Mouse (Mus musculus) hindbrain, embryonic 14.5 days (tissue): ENCODE results near the gene Jazf1. TPM values are rescaled to one million over a fixed set of nuclear protein-coding genes. Genes with fewer than 3 reads are reported as not detected.

ENCODE experiments used
- ATAC-seq: fragments of 200-750 bp; cut with Nextera tagmentation; 2 replicates; pipeline ENCODE4 v1.8.0; 2017; ENCODE audit warnings: moderate number of reproducible peaks, mild to moderate bottlenecking, moderate TSS enrichment, moderate library complexity; ENCODE audit not compliant: low FRiP score
- DNase-seq: peaks from one replicate; pipeline ENCODE4 v3.0.0-alpha.2; 2015; ENCODE audit warnings: low spot score
- H3K27ac ChIP-seq: fragments of 300-500 bp; sonication (generic); 2 replicates; pipeline ENCODE4 v1.5.1; 2014; ENCODE audit warnings: mild to moderate bottlenecking, moderate library complexity
- H3K27me3 ChIP-seq: fragments of 300-500 bp; sonication (generic); 2 replicates; pipeline ENCODE4 v1.6.1; 2014; ENCODE audit warnings: mild to moderate bottlenecking, low read length, mixed read lengths; ENCODE audit not compliant: control insufficient read depth, insufficient read depth
- H3K36me3 ChIP-seq: fragments of 300-500 bp; sonication (generic); replicated peaks from 2 replicates; pipeline ENCODE4 v1.6.1; 2014; ENCODE audit not compliant: control insufficient read depth, insufficient read depth
- H3K4me1 ChIP-seq: fragments of 300-500 bp; sonication (generic); replicated peaks from 2 replicates; pipeline ENCODE4 v1.6.1; 2014; ENCODE audit warnings: antibody characterized with exemption, low read length, mixed read lengths; ENCODE audit not compliant: control insufficient read depth, insufficient read depth
- H3K4me2 ChIP-seq: fragments of 300-500 bp; sonication (generic); replicated peaks from 2 replicates; pipeline ENCODE4 v1.6.1; 2014; ENCODE audit warnings: mild to moderate bottlenecking, moderate library complexity
- H3K4me3 ChIP-seq: fragments of 300-500 bp; sonication (generic); replicated peaks from 2 replicates; pipeline ENCODE4 v1.5.1; 2014; ENCODE audit warnings: mild to moderate bottlenecking, low read length
- H3K9ac ChIP-seq: fragments of 300-500 bp; sonication (generic); 2 replicates; pipeline ENCODE4 v1.6.1; 2014
- H3K9me3 ChIP-seq: fragments of 300-500 bp; sonication (generic); 2 replicates; pipeline ENCODE4 v1.6.1; 2016; ENCODE audit warnings: low read length; ENCODE audit not compliant: control insufficient read depth
- WGBS: fragments of 180-500 bp; shearing (Covaris S2); extraction: QIAGEN DNeasy Blood & Tissue Kit; methylation state at CpG from one replicate; pipeline ENCODE4 v1.1.7; 2014; 5-methylcytosine and 5-hydroxymethylcytosine counted together
- polyA plus RNA-seq: library from polyadenylated mRNA; unstranded; fragments of >200 nt; fragmentation: Nextera tagmentation; extraction: Ambion mirVana; gene quantifications from 2 replicates; pipeline ENCODE4 v1.2.1, GENCODE M21; 2014

Jazf1 gene
- polyA plus RNA-seq, 1 experiment from 2014 or later = 56.2 TPM

- DNase-seq = no peak
- H3K36me3 ChIP-seq = no peaks in the 10 kb centered on the region
- no peaks in the 10 kb centered on the region for H3K4me1 ChIP-seq
- H3K27me3 ChIP-seq = no peaks in the 10 kb centered on the region
- no peak for ATAC-seq
- no peak overlapping the region for H3K9ac ChIP-seq
- H3K9me3 ChIP-seq = no peaks in the 10 kb centered on the region
- WGBS = 87% methylated on average over 6 of the region's 6 CpGs
- H3K27ac ChIP-seq = no peak overlapping the region
- no peak overlapping the region for H3K4me3 ChIP-seq
- no peak overlapping the region for H3K4me2 ChIP-seq
Observed at GRCm38 (mm10) chr6:52982175-52982574, 86.3 kb downstream of the Jazf1 start.

- H3K4me3 ChIP-seq = no peak overlapping the region
- ATAC-seq (no peak), DNase-seq (no peak)
- no peaks in the 10 kb centered on the region for H3K27me3 ChIP-seq
- no peaks in the 10 kb centered on the region for H3K36me3 ChIP-seq
- H3K9me3 ChIP-seq = no peaks in the 10 kb centered on the region
- H3K4me1 ChIP-seq = no peaks in the 10 kb centered on the region
- H3K9ac ChIP-seq = no peak overlapping the region
- H3K27ac ChIP-seq = no peak overlapping the region
- WGBS = 93% methylated on average over 6 of the region's 6 CpGs
- no peak overlapping the region for H3K4me2 ChIP-seq
Observed at GRCm38 (mm10) chr6:52979503-52979902, 88.9 kb downstream of the Jazf1 start.

GRCm38 (mm10) chr6:52973351-52973750, 95.1 kb downstream of the Jazf1 start:
- Histone ChIP-seq H3K4me2 (no peak overlapping the region), H3K9me3 (no peaks in the 10 kb centered on the region), H3K4me1 (no peaks in the 10 kb centered on the region), H3K36me3 (no peaks in the 10 kb centered on the region), H3K9ac (no peak overlapping the region), H3K27me3 (no peaks in the 10 kb centered on the region), H3K27ac (no peak overlapping the region), H3K4me3 (no peak overlapping the region)
- DNase-seq = no peak
- WGBS = 87% methylated on average over 5 of the region's 5 CpGs
- no peak for ATAC-seq

GRCm38 (mm10) chr6:52972138-52972537, 96.3 kb downstream of the Jazf1 start:
- Histone ChIP-seq H3K27me3 (no peaks in the 10 kb centered on the region), H3K27ac (no peak overlapping the region), H3K36me3 (no peaks in the 10 kb centered on the region), H3K4me1 (no peaks in the 10 kb centered on the region), H3K4me2 (no peak overlapping the region), H3K9me3 (no peaks in the 10 kb centered on the region), H3K9ac (no peak overlapping the region), H3K4me3 (no peak overlapping the region)
- WGBS = 81% methylated on average over 7 of the region's 7 CpGs
- no peak for ATAC-seq
- no peak for DNase-seq

GRCm38 (mm10) chr6:52969717-52970261, 98.6 kb downstream of the Jazf1 start:
- WGBS = 90% methylated on average over 2 of the region's 2 CpGs
- no peaks in the 10 kb centered on the region for H3K27me3 ChIP-seq

GRCm38 (mm10) chr6:52968346-52968891, 100.0 kb downstream of the Jazf1 start:
- H3K4me1 ChIP-seq = 0 out of 2 replicates have a peak, but pooled peaks cover 9% of the 10 kb centered on the region

More at GRCm38 (mm10) chr6:52969717-52970261, 98.6 kb downstream of the Jazf1 start:
- Histone ChIP-seq H3K4me1 (no peaks in the 10 kb centered on the region), H3K4me2 (no peak overlapping the region), H3K9me3 (no peaks in the 10 kb centered on the region), H3K9ac (no peak overlapping the region), H3K27ac (no peak overlapping the region), H3K4me3 (no peak overlapping the region), H3K36me3 (no peaks in the 10 kb centered on the region)
- ATAC-seq (no peak), DNase-seq (peak; percentile 75)

GRCm38 (mm10) chr6:52967557-52968270, 100.7 kb downstream of the Jazf1 start:
- Histone ChIP-seq H3K27me3 (no peaks in the 10 kb centered on the region), H3K4me1 (0 out of 2 replicates have a peak, but pooled peaks cover 11% of the 10 kb centered on the region), H3K9me3 (no peaks in the 10 kb centered on the region), H3K4me2 (no peak overlapping the region), H3K36me3 (no peaks in the 10 kb centered on the region), H3K27ac (no peak overlapping the region), H3K4me3 (no peak overlapping the region), H3K9ac (no peak overlapping the region)
- no peak for ATAC-seq
- DNase-seq = no peak
- WGBS = 69% methylated on average over 10 of the region's 10 CpGs

More at GRCm38 (mm10) chr6:52968346-52968891, 100.0 kb downstream of the Jazf1 start:
- DNase-seq = no peak
- H3K27ac ChIP-seq = no peak overlapping the region
- H3K4me3 ChIP-seq = no peak overlapping the region
- no peaks in the 10 kb centered on the region for H3K27me3 ChIP-seq
- no peaks in the 10 kb centered on the region for H3K9me3 ChIP-seq
- H3K4me2 ChIP-seq = no peak overlapping the region
- H3K36me3 ChIP-seq = no peaks in the 10 kb centered on the region
- no peak overlapping the region for H3K9ac ChIP-seq
- no peak for ATAC-seq
- 77% methylated on average over 12 of the region's 12 CpGs for WGBS

- DNase-seq = no peak
- Histone ChIP-seq H3K9me3 (no peaks in the 10 kb centered on the region), H3K27ac (no peak overlapping the region), H3K36me3 (no peaks in the 10 kb centered on the region), H3K27me3 (no peaks in the 10 kb centered on the region), H3K4me1 (0 out of 2 replicates have a peak, but pooled peaks cover 11% of the 10 kb centered on the region), H3K9ac (no peak overlapping the region), H3K4me3 (no peak overlapping the region), H3K4me2 (no peak overlapping the region)
- ATAC-seq = no peak
- WGBS = 80% methylated on average over 4 of the region's 4 CpGs
Observed at GRCm38 (mm10) chr6:52966001-52966400, 102.4 kb downstream of the Jazf1 start.

GRCm38 (mm10) chr6:52965340-52965739, 103.1 kb downstream of the Jazf1 start:
- WGBS = 56% methylated on average over 7 of the region's 7 CpGs
- H3K4me2 ChIP-seq = no peak overlapping the region
- H3K9me3 ChIP-seq = no peaks in the 10 kb centered on the region
- no peak for DNase-seq
- no peaks in the 10 kb centered on the region for H3K36me3 ChIP-seq
- H3K27me3 ChIP-seq = no peaks in the 10 kb centered on the region
- no peak overlapping the region for H3K9ac ChIP-seq
- 0 out of 2 replicates have a peak, but pooled peaks cover 11% of the 10 kb centered on the region for H3K4me1 ChIP-seq
- H3K4me3 ChIP-seq = no peak overlapping the region
- ATAC-seq = no peak
- H3K27ac ChIP-seq = no peak overlapping the region
